8 mouse cellular contexts compared by ENCODE assay signal in the genomic region with DNA sequence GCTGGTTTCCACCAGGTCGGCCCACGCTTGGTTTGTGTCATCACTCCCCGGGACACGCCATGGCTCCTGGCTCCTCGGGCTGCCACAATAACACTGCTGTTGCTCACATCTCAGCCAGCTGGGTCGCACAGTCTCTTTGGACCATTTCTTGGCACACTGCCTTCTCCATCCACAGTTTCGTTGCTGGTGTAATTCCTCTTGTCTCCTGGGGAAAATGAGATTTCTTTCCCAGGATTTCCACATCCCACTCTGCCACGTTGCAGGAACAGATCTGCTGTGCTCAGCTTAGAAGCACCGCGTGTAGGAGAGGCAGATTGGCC. TPM values are rescaled to one million over a fixed set of nuclear protein-coding genes. Genes with fewer than 3 reads are reported as not detected.
A peak's percentile ranks its signal among the peaks of the same experiment; 100 is the strongest.
DNase-seq lines count a peak whose midpoint lies in the region; ATAC-seq and TF ChIP-seq lines count a peak whose summit lies in the region.

No protein-coding gene starts in this region.

- no peak for TF ChIP-seq POLR2A in thymus, adult 2 months (IDR thresholded peaks at IDR 0.05; ENCODE audit: control insufficient read depth, extremely low read depth, insufficient read depth, low read length, poor library complexity)

- H3K36me3 ChIP-seq in thymus, adult 2 months (ENCODE audit: control insufficient read depth, insufficient read depth, low read length) = no peaks in the 10 kb centered on the region
- H3K36me3 ChIP-seq in forebrain, embryonic 11.5 days (ENCODE audit: control insufficient read depth, insufficient read depth, low read length) = no peaks in the 10 kb centered on the region
- peaks cover 1% of the 10 kb centered on the region for H3K36me3 ChIP-seq in heart, embryonic 13.5 days

- H3K4me3 ChIP-seq in thymus, adult 2 months (ENCODE audit: control insufficient read depth, insufficient read depth, low read length) = peak overlapping the region; percentile 99
- peak overlapping the region; percentile 99 for H3K4me3 ChIP-seq in forebrain, embryonic 11.5 days (ENCODE audit: low read depth, low read length)
- H3K4me3 ChIP-seq in heart, embryonic 13.5 days = peak overlapping the region; percentile 100

- no peak overlapping the region for H3K27ac ChIP-seq in thymus, adult 2 months (ENCODE audit: control insufficient read depth, insufficient read depth, low read length)
- H3K27ac ChIP-seq in forebrain, embryonic 11.5 days (ENCODE audit: low read depth, low read length) = no peak overlapping the region
- H3K27ac ChIP-seq in heart, embryonic 13.5 days (replicated peaks) = peak overlapping the region; percentile 99

- WGBS in thymus, adult 2 months = 57% methylated on average over 10 of the region's 10 CpGs
- 18% methylated on average over 10 of the region's 10 CpGs for WGBS in forebrain, embryonic 11.5 days
- WGBS in heart, embryonic 13.5 days = 11% methylated on average over 10 of the region's 10 CpGs

- TF ChIP-seq CTCF in thymus, adult 2 months (IDR thresholded peaks at IDR 0.05; ENCODE audit: borderline replicate concordance, control insufficient read depth, extremely low read depth, insufficient read depth, low read length, poor library complexity) = no peak

- no peaks in the 10 kb centered on the region; the same call in 1 of the 2 replicates for H3K27me3 ChIP-seq in thymus, adult 2 months (ENCODE audit: control insufficient read depth, insufficient read depth, low read length)
- no peaks in the 10 kb centered on the region for H3K27me3 ChIP-seq in forebrain, embryonic 11.5 days (ENCODE audit: control insufficient read depth, insufficient read depth, low read length)
- H3K27me3 ChIP-seq in heart, embryonic 13.5 days (replicated peaks) = 0 out of 2 replicates have a peak, but pooled peaks cover 8% of the 10 kb centered on the region

- H3K4me1 ChIP-seq in thymus, adult 2 months (replicated peaks; ENCODE audit: control insufficient read depth, insufficient read depth, low read length) = peaks cover 13% of the 10 kb centered on the region
- peaks cover 5% of the 10 kb centered on the region for H3K4me1 ChIP-seq in forebrain, embryonic 11.5 days (replicated peaks; ENCODE audit: control insufficient read depth, insufficient read depth, low read length)
- peaks cover 18% of the 10 kb centered on the region for H3K4me1 ChIP-seq in heart, embryonic 13.5 days

- DNase-seq in thymus, adult 2 months = no peak
- no peak for DNase-seq in thymus, postnatal 25 days
- DNase-seq in forebrain, embryonic 11.5 days (ENCODE audit: low spot score) = peak; percentile 74
- DNase-seq in kidney, postnatal 14 days = peak; percentile 83
- DNase-seq in lung, adult 18-20 months = peak; percentile 64 to 76
- peak; percentile 68 for DNase-seq in ovary, postnatal 36 days (ENCODE audit: low spot score)
- DNase-seq in embryo, embryonic 9.5 days (ENCODE audit: extremely low spot score) = no peak

- H3K9ac ChIP-seq in forebrain, embryonic 11.5 days (ENCODE audit: low read length) = peak overlapping the region; percentile 100
- peak overlapping the region; percentile 100 for H3K9ac ChIP-seq in heart, embryonic 13.5 days

- ATAC-seq in forebrain, embryonic 11.5 days (replicated peaks; ENCODE audit: low FRiP score) = no peak
- ATAC-seq in heart, embryonic 13.5 days (ENCODE audit: extremely low read depth, insufficient number of reproducible peaks, low FRiP score, low TSS enrichment) = no peak

- no peaks in the 10 kb centered on the region for H3K9me3 ChIP-seq in forebrain, embryonic 11.5 days (ENCODE audit: control insufficient read depth, low read length)
- H3K9me3 ChIP-seq in heart, embryonic 13.5 days = no peaks in the 10 kb centered on the region

- H3K4me2 ChIP-seq in forebrain, embryonic 11.5 days (ENCODE audit: low read depth, low read length, severe bottlenecking) = peak overlapping the region; percentile 98
- H3K4me2 ChIP-seq in heart, embryonic 13.5 days = peak overlapping the region; percentile 86

RNA-seq across cellular contexts. Expression of gene Ubtf, which starts 1.1 kb away (rescaled TPM):
- polyA plus RNA-seq in thymus, adult 2 months (2012; rRNA removed) = 59.7 and 67.9 TPM in 2 replicates
- polyA plus RNA-seq in forebrain, embryonic 11.5 days (2014; fragmentation: Nextera tagmentation; extraction: Ambion mirVana) = 109 and 111 TPM in 2 replicates
- 51.1 and 53.1 TPM in 2 replicates for polyA plus RNA-seq in heart, embryonic 13.5 days (2015; fragmentation: Nextera tagmentation; extraction: Ambion mirVana)

RNA-seq across cellular contexts. Expression of gene Atxn7l3, which starts 24.2 kb away (rescaled TPM):
- polyA plus RNA-seq in thymus, adult 2 months (2012; rRNA removed) = 89.9 TPM in 2 replicates
- 20.8 and 21.7 TPM in 2 replicates for polyA plus RNA-seq in forebrain, embryonic 11.5 days (2014; fragmentation: Nextera tagmentation; extraction: Ambion mirVana)
- 8.5 and 9.2 TPM in 2 replicates for polyA plus RNA-seq in heart, embryonic 13.5 days (2015; fragmentation: Nextera tagmentation; extraction: Ambion mirVana)

RNA-seq across cellular contexts. Expression of gene Tmub2, which starts 35.9 kb away (rescaled TPM):
- polyA plus RNA-seq in thymus, adult 2 months (2012; rRNA removed) = 74.1 and 74.2 TPM in 2 replicates
- polyA plus RNA-seq in forebrain, embryonic 11.5 days (2014; fragmentation: Nextera tagmentation; extraction: Ambion mirVana) = 50.0 and 58.5 TPM in 2 replicates
- 36.8 and 41.2 TPM in 2 replicates for polyA plus RNA-seq in heart, embryonic 13.5 days (2015; fragmentation: Nextera tagmentation; extraction: Ambion mirVana)

RNA-seq across cellular contexts. Expression of gene Slc4a1, which starts 45.4 kb away (rescaled TPM):
- 0.11 and 0.34 TPM in 2 replicates for polyA plus RNA-seq in thymus, adult 2 months (2012; rRNA removed)
- 33.8 and 36.8 TPM in 2 replicates for polyA plus RNA-seq in forebrain, embryonic 11.5 days (2014; fragmentation: Nextera tagmentation; extraction: Ambion mirVana)
- 47.2 and 59.5 TPM in 2 replicates for polyA plus RNA-seq in heart, embryonic 13.5 days (2015; fragmentation: Nextera tagmentation; extraction: Ambion mirVana)

RNA-seq across cellular contexts. Expression of gene Asb16, which starts 52.1 kb away (rescaled TPM):
- polyA plus RNA-seq in thymus, adult 2 months (2012; rRNA removed) = 0.12 and 0.27 TPM in 2 replicates
- polyA plus RNA-seq in forebrain, embryonic 11.5 days (2014; fragmentation: Nextera tagmentation; extraction: Ambion mirVana) = not detected in 2 replicates
- 0.09 TPM in 1 of 2 replicates, not detected in the other for polyA plus RNA-seq in heart, embryonic 13.5 days (2015; fragmentation: Nextera tagmentation; extraction: Ambion mirVana)

Comparison
In these comparisons a context has a peak if more than half of its experiments do, and no peak if none do; other contexts are left out.
1. DNase-seq: peak in forebrain, embryonic 11.5 days (single experiment), kidney, postnatal 14 days (single experiment), lung, adult 18-20 months (2 of 2) and ovary, postnatal 36 days (single experiment); none in thymus, adult 2 months (single experiment), thymus, postnatal 25 days (single experiment) and embryo, embryonic 9.5 days (single experiment).
2. Peak in every context shown above with its lines, with median percentiles within 50 percentile points of each other: H3K4me3 ChIP-seq.